8 mouse cellular contexts compared by ENCODE assay signal in the genomic region with DNA sequence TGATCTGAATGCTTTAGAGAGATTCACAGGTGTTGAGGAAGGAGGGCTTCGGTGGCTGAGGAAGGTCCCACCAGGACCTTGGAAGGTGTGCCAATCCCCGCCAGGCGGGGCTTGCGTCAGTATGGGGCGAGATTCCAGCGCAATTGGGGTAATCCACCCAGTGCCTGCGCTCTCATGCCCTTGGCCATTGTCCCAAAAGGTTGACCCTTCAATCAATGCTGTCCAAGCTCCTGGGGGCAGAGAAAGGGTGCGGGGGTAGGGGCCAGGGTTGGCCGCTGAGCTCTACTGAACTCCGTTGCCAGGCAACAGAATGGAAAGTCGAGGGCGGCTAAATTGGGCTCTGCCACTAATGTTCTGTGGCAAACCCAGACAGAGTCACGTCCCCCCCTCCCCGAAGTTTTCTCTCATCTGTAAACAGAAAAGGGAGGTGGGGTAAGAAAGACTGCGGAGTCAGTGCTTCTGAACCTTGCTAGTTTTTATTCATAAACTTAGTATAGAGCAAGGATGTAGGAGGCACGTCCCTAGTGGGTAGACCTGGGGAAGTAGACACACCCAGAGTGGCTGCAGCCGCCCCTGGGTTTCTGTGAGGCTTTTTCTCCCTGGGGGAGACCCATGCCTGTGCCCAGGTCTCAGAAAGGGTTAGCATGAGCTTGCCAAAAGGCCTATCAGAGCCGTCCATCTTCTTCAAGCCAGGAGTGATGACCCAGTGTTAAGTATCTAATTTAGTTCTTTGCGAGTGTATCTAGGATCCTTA. TPM values are rescaled to one million over a fixed set of nuclear protein-coding genes. Genes with fewer than 3 reads are reported as not detected.
DNase-seq lines count a peak whose midpoint lies in the region; ATAC-seq and TF ChIP-seq lines count a peak whose summit lies in the region.

No protein-coding gene starts in this region.

- 13% methylated on average over 19 of the region's 19 CpGs for WGBS in heart, embryonic 15.5 days
- WGBS in neural tube, embryonic 14.5 days = 3% methylated on average over 19 of the region's 19 CpGs

- peak overlapping the region; percentile 98 for H3K4me2 ChIP-seq in heart, embryonic 15.5 days
- H3K4me2 ChIP-seq in neural tube, embryonic 14.5 days (ENCODE audit: low read depth, low read length) = peak overlapping the region; percentile 86

- TF ChIP-seq POLR2A in cortical plate, adult 2 months (IDR thresholded peaks at IDR 0.05; ENCODE audit: extremely low read depth, insufficient read depth, low read length) = no peak

- peak; percentile 30 to 48 for DNase-seq in cerebellum, postnatal 14 days
- peak; percentile 70 to 85 for DNase-seq in kidney, postnatal 25 days
- no peak for DNase-seq in frontal cortex, postnatal 36 days (ENCODE audit: low spot score in 2 of 2)
- DNase-seq in left cerebral cortex, adult 8-10 months (ENCODE audit: low spot score in 2 of 2) = no peak

- no peaks in the 10 kb centered on the region for H3K36me3 ChIP-seq in heart, embryonic 15.5 days
- no peaks in the 10 kb centered on the region for H3K36me3 ChIP-seq in neural tube, embryonic 14.5 days (ENCODE audit: control insufficient read depth, insufficient read depth, low read length)

- 0 out of 2 replicates have a peak, but pooled peaks cover 1% of the 10 kb centered on the region for H3K4me1 ChIP-seq in cortical plate, adult 2 months (ENCODE audit: control insufficient read depth, insufficient read depth, low read length)
- H3K4me1 ChIP-seq in heart, embryonic 15.5 days (replicated peaks) = peaks cover 26% of the 10 kb centered on the region
- H3K4me1 ChIP-seq in neural tube, embryonic 14.5 days (ENCODE audit: control insufficient read depth, insufficient read depth, low read length) = peaks cover 16% of the 10 kb centered on the region

- peaks cover 48% of the 10 kb centered on the region for H3K27me3 ChIP-seq in heart, embryonic 15.5 days
- peaks cover 33% of the 10 kb centered on the region for H3K27me3 ChIP-seq in neural tube, embryonic 14.5 days (ENCODE audit: control insufficient read depth, insufficient read depth, low read length)

- TF ChIP-seq CTCF in cortical plate, adult 2 months (IDR thresholded peaks at IDR 0.05; ENCODE audit: extremely low read depth, insufficient read depth, low read length) = no peak

- no peak overlapping the region for H3K27ac ChIP-seq in cortical plate, adult 2 months (ENCODE audit: insufficient read depth, low read length)
- H3K27ac ChIP-seq in heart, embryonic 15.5 days = no peak overlapping the region
- no peak overlapping the region for H3K27ac ChIP-seq in neural tube, embryonic 14.5 days (ENCODE audit: low read depth, low read length)

- H3K4me3 ChIP-seq in cortical plate, adult 2 months (ENCODE audit: insufficient read depth, low read length) = peak overlapping the region; percentile 39
- peak overlapping the region; percentile 62 for H3K4me3 ChIP-seq in heart, embryonic 15.5 days
- H3K4me3 ChIP-seq in neural tube, embryonic 14.5 days (ENCODE audit: low read depth, low read length) = peak overlapping the region; percentile 42

- no peak for ATAC-seq in cerebellum, adult (ENCODE audit: insufficient number of reproducible peaks, low FRiP score, low TSS enrichment)
- ATAC-seq in heart, embryonic 15.5 days (replicated peaks; ENCODE audit: insufficient number of reproducible peaks, insufficient read depth, low FRiP score, low read depth) = no peak
- no peak for ATAC-seq in neural tube, embryonic 14.5 days (ENCODE audit: low read depth)

- H3K9ac ChIP-seq in heart, embryonic 15.5 days = no peak overlapping the region
- no peak overlapping the region for H3K9ac ChIP-seq in neural tube, embryonic 14.5 days (replicated peaks; ENCODE audit: low read depth, low read length)

- no peaks in the 10 kb centered on the region for H3K9me3 ChIP-seq in heart, embryonic 15.5 days (replicated peaks)
- H3K9me3 ChIP-seq in neural tube, embryonic 14.5 days (ENCODE audit: control insufficient read depth, low read length) = no peaks in the 10 kb centered on the region

RNA-seq across cellular contexts. Expression of a gene that starts 2.3 kb away (rescaled TPM):
- polyA plus RNA-seq in cortical plate, adult 2 months (2012; rRNA removed) = 5.8 and 7.0 TPM in 2 replicates
- polyA plus RNA-seq in heart, embryonic 15.5 days (2015; fragmentation: Nextera tagmentation; extraction: Ambion mirVana) = 2.7 and 3.8 TPM in 2 replicates
- 1.3 and 4.4 TPM in 2 replicates for polyA plus RNA-seq in neural tube, embryonic 14.5 days (2014; fragmentation: Nextera tagmentation; extraction: Ambion mirVana)
- total RNA-seq in left cerebral cortex, adult 8-10 months (2022) = 10 to 100 TPM; 11.9 to 13.2 (median 12.5) TPM

Comparison
In these comparisons a context has a peak if more than half of its experiments do, and no peak if none do; other contexts are left out.
1. DNase-seq: peak in cerebellum, postnatal 14 days (2 of 2) and kidney, postnatal 25 days (2 of 2); none in frontal cortex, postnatal 36 days (0 of 2) and left cerebral cortex, adult 8-10 months (0 of 2).
2. Peak in every context shown above with its lines, with median percentiles within 50 percentile points of each other: H3K4me3 ChIP-seq.